Mouse (Mus musculus) MEL (cell line): ENCODE results near the gene Clec2e. TPM values are rescaled to one million over a fixed set of nuclear protein-coding genes. Genes with fewer than 3 reads are reported as not detected.

Source experiments
- DNase-seq: peaks from one replicate; pipeline ENCODE4 v3.0.0; 2011; ENCODE audit warnings: low read depth, low spot score
- H3K27ac ChIP-seq: 2 replicates; pipeline ENCODE4 v1.5.1; 2012; ENCODE audit warnings: low read depth, mild to moderate bottlenecking, control low read depth, low read length, moderate library complexity; ENCODE audit not compliant: control insufficient read depth
- H3K27me3 ChIP-seq, 2 experiments: fragments of 150-350 bp in 1 of 2; sonication (generic) in 1 of 2; 2 replicates each; pipeline ENCODE4 v1.6.1; 2012; ENCODE audit warnings: low read length in 2 of 2, mild to moderate bottlenecking in 2 of 2, improper control_type of control experiment in 1 of 2, moderate library complexity in 1 of 2; ENCODE audit not compliant: insufficient read depth in 2 of 2, control insufficient read depth in 1 of 2
- H3K36me3 ChIP-seq, 2 experiments: 2 replicates each; pipeline ENCODE4 v1.6.1; 2012 to 2014; ENCODE audit warnings: low read length in 2 of 2, improper control_type of control experiment in 1 of 2, inconsistent platforms in 1 of 2, mild to moderate bottlenecking in 1 of 2; ENCODE audit not compliant: insufficient read depth in 2 of 2, control insufficient read depth in 1 of 2
- H3K4me1 ChIP-seq, 2 experiments: fragments of 150-350 bp in 1 of 2; sonication (generic) in 1 of 2; 2 replicates each; pipeline ENCODE4 v1.6.1; 2012; ENCODE audit warnings: low read length in 2 of 2, improper control_type of control experiment in 1 of 2, mild to moderate bottlenecking in 1 of 2; ENCODE audit not compliant: insufficient read depth in 2 of 2, control insufficient read depth in 1 of 2
- H3K4me3 ChIP-seq, 2 experiments: fragments of 150-350 bp in 1 of 2; sonication (generic) in 1 of 2; 2 replicates each; pipeline ENCODE4 v1.5.1; 2012; ENCODE audit warnings: low read depth in 2 of 2, low read length in 2 of 2, mild to moderate bottlenecking in 2 of 2, moderate library complexity in 2 of 2, control low read depth in 1 of 2, improper control_type of control experiment in 1 of 2; ENCODE audit not compliant: control insufficient read depth in 1 of 2, insufficient read depth in 1 of 2
- H3K79me2 ChIP-seq: 2 replicates; pipeline ENCODE4 v1.6.1; 2012; ENCODE audit warnings: mild to moderate bottlenecking, low read length, moderate library complexity; ENCODE audit not compliant: control insufficient read depth, poor library complexity, insufficient read depth
- H3K9ac ChIP-seq: 2 replicates; pipeline ENCODE4 v1.6.1; 2012; ENCODE audit warnings: low read depth, mild to moderate bottlenecking, control low read depth, low read length, moderate library complexity; ENCODE audit not compliant: control insufficient read depth, poor library complexity, severe bottlenecking
- H3K9me3 ChIP-seq: fragments of 150-350 bp; sonication (generic); replicated peaks from 2 replicates; pipeline ENCODE4 v1.6.1; 2012; ENCODE audit warnings: mild to moderate bottlenecking, low read length, improper control_type of control experiment, moderate library complexity; ENCODE audit not compliant: insufficient read depth
- BHLHE40 ChIP-seq: IDR thresholded peaks from 2 replicates; pipeline ENCODE4 v1.6.1; 2012; ENCODE audit warnings: low read depth, mild to moderate bottlenecking, inconsistent platforms, low read length, improper control_type of control experiment, borderline replicate concordance
- EP300 ChIP-seq, 2 experiments: IDR thresholded peaks; 2 replicates each; pipeline ENCODE4 v1.6.1; 2011; ENCODE audit warnings: improper control_type of control experiment in 2 of 2, low read length in 2 of 2, low read depth in 1 of 2, mild to moderate bottlenecking in 1 of 2
- ETS1 ChIP-seq: IDR thresholded peaks from 2 replicates; pipeline ENCODE4 v1.6.1; 2012; ENCODE audit warnings: low read depth, mild to moderate bottlenecking, inconsistent platforms, low read length, improper control_type of control experiment, moderate library complexity
- GABPA ChIP-seq: IDR thresholded peaks from 2 replicates; pipeline ENCODE4 v1.6.1; 2012; ENCODE audit warnings: low read depth, mild to moderate bottlenecking, inconsistent platforms, low read length, improper control_type of control experiment, moderate library complexity
- GATA1 ChIP-seq: IDR thresholded peaks from 2 replicates; pipeline ENCODE4 v1.6.1; 2011; ENCODE audit warnings: low read depth, low read length, improper control_type of control experiment
- HCFC1 ChIP-seq: IDR thresholded peaks from 2 replicates; pipeline ENCODE4 v1.6.1; 2012; ENCODE audit warnings: low read depth, mild to moderate bottlenecking, inconsistent platforms, low read length, improper control_type of control experiment, moderate library complexity
- JUND ChIP-seq: IDR thresholded peaks from 2 replicates; pipeline ENCODE4 v1.6.1; 2011; ENCODE audit warnings: low read depth, mild to moderate bottlenecking, improper control_type of control experiment, low read length
- KAT2A ChIP-seq: conservative IDR thresholded peaks from 2 replicates; pipeline ENCODE4 v1.6.1; 2012; ENCODE audit warnings: low read depth, low read length, improper control_type of control experiment, inconsistent platforms
- MAFK ChIP-seq: IDR thresholded peaks from 2 replicates; pipeline ENCODE4 v1.6.1; 2011; ENCODE audit warnings: low read depth, mild to moderate bottlenecking, low read length, improper control_type of control experiment, borderline replicate concordance
- MAX ChIP-seq: IDR thresholded peaks from 2 replicates; pipeline ENCODE4 v1.6.1; 2011; ENCODE audit warnings: low read length, improper control_type of control experiment
- MAZ ChIP-seq: IDR thresholded peaks from 2 replicates; pipeline ENCODE4 v1.6.1; 2012; ENCODE audit warnings: low read depth, mild to moderate bottlenecking, inconsistent platforms, low read length, improper control_type of control experiment
- MXI1 ChIP-seq: IDR thresholded peaks from 2 replicates; pipeline ENCODE4 v1.6.1; 2011; ENCODE audit warnings: mild to moderate bottlenecking, low read depth, low read length, improper control_type of control experiment
- MYC ChIP-seq: IDR thresholded peaks from 2 replicates; pipeline ENCODE4 v1.6.1; 2011; ENCODE audit warnings: low read depth, mild to moderate bottlenecking, low read length, improper control_type of control experiment, moderate library complexity
- NELFE ChIP-seq: IDR thresholded peaks from 2 replicates; pipeline ENCODE4 v1.6.1; 2011; ENCODE audit warnings: low read depth, low read length, improper control_type of control experiment
- RCOR1 ChIP-seq: IDR thresholded peaks from 2 replicates; pipeline ENCODE4 v1.6.1; 2012; ENCODE audit warnings: low read depth, mild to moderate bottlenecking, inconsistent platforms, low read length, improper control_type of control experiment
- SIN3A ChIP-seq: IDR thresholded peaks from 2 replicates; pipeline ENCODE4 v1.6.1; 2012; ENCODE audit warnings: low read length, improper control_type of control experiment, inconsistent platforms
- TAL1 ChIP-seq: IDR thresholded peaks from 2 replicates; pipeline ENCODE4 v1.6.1; 2012; ENCODE audit warnings: mild to moderate bottlenecking, inconsistent platforms, low read length, moderate library complexity, mixed read lengths
- TCF12 ChIP-seq: IDR thresholded peaks from 2 replicates; pipeline ENCODE4 v1.6.1; 2014; ENCODE audit warnings: low read depth, mild to moderate bottlenecking, inconsistent platforms, low read length, improper control_type of control experiment, moderate library complexity
- ZKSCAN1 ChIP-seq: IDR thresholded peaks from 2 replicates; pipeline ENCODE4 v1.6.1; 2012; ENCODE audit warnings: low read depth, mild to moderate bottlenecking, inconsistent platforms, low read length, improper control_type of control experiment, moderate library complexity
- ZNF384 ChIP-seq: IDR thresholded peaks from 2 replicates; pipeline ENCODE4 v1.6.1; 2012; ENCODE audit warnings: low read depth, mild to moderate bottlenecking, inconsistent platforms, low read length, improper control_type of control experiment
- polyA plus RNA-seq, 2 experiments: library from polyadenylated mRNA; stranded (reverse) in 1 of 2; unstranded in 1 of 2; fragments of >175 nt in 1 of 2; fragments of >200 nt in 1 of 2; gene quantifications; 2 replicates each; pipeline versions ENCODE4 v1.2.1 to v1.2.4; 2012; ENCODE audit warnings: low replicate concordance in 2 of 2, low read depth in 1 of 2; ENCODE audit not compliant: insufficient read length in 2 of 2, insufficient read depth in 1 of 2, missing spikeins in 1 of 2
- total RNA-seq: library from RNA; depleted of rRNA; stranded (reverse); fragments of 300-350 nt; gene quantifications from 2 replicates; pipeline ENCODE4 v1.2.3, GENCODE M21; 2012

The Clec2e gene
- total and polyA plus RNA-seq, 3 experiments = not detected

GRCm38 (mm10) chr6:129051731-129052130 is 49.0 kb downstream of the Clec2e start:
- Histone ChIP-seq H3K79me2 (no peaks in the 10 kb centered on the region; the same call in 1 of the 2 replicates), H3K9me3 (no peaks in the 10 kb centered on the region), H3K36me3 (peaks cover 0 to 26% of the 10 kb centered on the region in 2 experiments; a peak in 2 of 4 replicates), H3K4me1 (peaks cover 9 to 33% of the 10 kb centered on the region in 2 experiments), H3K27ac (peak overlapping the region; percentile 60), H3K4me3 (no peak overlapping the region), H3K9ac (no peak overlapping the region), H3K27me3 (no peaks in the 10 kb centered on the region)
- 0 out of 2 replicates have a peak, but pooled peaks have one; percentile 9 for TF ChIP-seq JUND
- no peak for TF ChIP-seq SIN3A
- TF ChIP-seq EP300 (IDR thresholded peaks at IDR 0.05; ENCODE audit: low read depth in 1 of 2, low read length in 2 of 2) = 0 out of 4 replicates have a peak, but pooled peaks of 1 of the 2 experiments have one; percentile 40
- TF ChIP-seq ETS1 = 0 out of 2 replicates have a peak, but pooled peaks have one; percentile 22
- TF ChIP-seq NELFE = no peak
- peak; percentile 56 for DNase-seq

GRCm38 (mm10) chr6:129051086-129051485 is 49.6 kb downstream of the Clec2e start:
- H3K79me2 ChIP-seq = no peaks in the 10 kb centered on the region; the same call in 1 of the 2 replicates
- H3K36me3 ChIP-seq = peaks cover 0 to 28% of the 10 kb centered on the region in 2 experiments; a peak in 2 of 4 replicates
- peaks cover 13 to 33% of the 10 kb centered on the region in 2 experiments for H3K4me1 ChIP-seq
- no peaks in the 10 kb centered on the region for H3K9me3 ChIP-seq
- no peak overlapping the region for H3K9ac ChIP-seq
- no peak overlapping the region for H3K27ac ChIP-seq
- H3K4me3 ChIP-seq = no peak overlapping the region
- TF ChIP-seq KAT2A = no peak
- peak; percentile 49 for TF ChIP-seq ETS1
- TF ChIP-seq ZNF384 = peak; percentile 31; the same call in 1 of the 2 replicates
- TF ChIP-seq MYC = 0 out of 2 replicates have a peak, but pooled peaks have one; percentile 51
- peak; percentile 64 for TF ChIP-seq RCOR1
- 0 out of 2 replicates have a peak, but pooled peaks have one; percentile 40 for TF ChIP-seq SIN3A
- TF ChIP-seq EP300 (IDR thresholded peaks at IDR 0.05; ENCODE audit: low read depth in 1 of 2, low read length in 2 of 2) = peak; percentile 61 to 72
- TF ChIP-seq MAX = 0 out of 2 replicates have a peak, but pooled peaks have one; percentile 21
- TF ChIP-seq ZKSCAN1 = no peak
- TF ChIP-seq HCFC1 = no peak
- 0 out of 2 replicates have a peak, but pooled peaks have one; percentile 22 for TF ChIP-seq MAFK
- peak; percentile 55; the same call in 1 of the 2 replicates for TF ChIP-seq TCF12
- TF ChIP-seq MAZ = 0 out of 2 replicates have a peak, but pooled peaks have one; percentile 37
- peak; percentile 69 for TF ChIP-seq GATA1
- TF ChIP-seq NELFE = no peak
- no peak for TF ChIP-seq MXI1
- peak; percentile 38; the same call in 1 of the 2 replicates for TF ChIP-seq BHLHE40
- TF ChIP-seq TAL1 = 0 out of 2 replicates have a peak, but pooled peaks have one; percentile 4
- TF ChIP-seq GABPA = no peak
- TF ChIP-seq, all 39 proteins: peak for 13
- no peaks in the 10 kb centered on the region for H3K27me3 ChIP-seq
- DNase-seq = peak; percentile 49
